Mouse (Mus musculus) forebrain, embryonic 14.5 days (tissue): ENCODE measurements around the gene Usp7. TPM values are rescaled to one million over a fixed set of nuclear protein-coding genes. Genes with fewer than 3 reads are reported as not detected.

Experiments
- ATAC-seq: fragments of 200-750 bp; cut with Nextera tagmentation; 2 replicates; pipeline ENCODE4 v1.8.0; 2017; ENCODE audit warnings: mild to moderate bottlenecking, moderate library complexity
- DNase-seq: peaks from one replicate; pipeline ENCODE4 v3.0.0-alpha.2; 2015; ENCODE audit warnings: low spot score
- H3K27ac ChIP-seq: fragments of 300-500 bp; sonication (generic); 2 replicates; pipeline ENCODE4 v1.5.1; 2014; ENCODE audit warnings: low read depth, mild to moderate bottlenecking, control low read depth, low read length, moderate library complexity
- H3K27me3 ChIP-seq: fragments of 300-500 bp; sonication (generic); replicated peaks from 2 replicates; pipeline ENCODE4 v1.6.1; 2014; ENCODE audit warnings: low read length, control low read depth, mixed read lengths; ENCODE audit not compliant: control insufficient read depth, insufficient read depth
- H3K36me3 ChIP-seq: fragments of 300-500 bp; sonication (generic); 2 replicates; pipeline ENCODE4 v1.6.1; 2014; ENCODE audit warnings: low read length, control low read depth; ENCODE audit not compliant: control insufficient read depth, insufficient read depth
- H3K4me1 ChIP-seq: fragments of 300-500 bp; sonication (generic); 2 replicates; pipeline ENCODE4 v1.6.1; 2014; ENCODE audit warnings: antibody characterized with exemption, low read length, control low read depth; ENCODE audit not compliant: control insufficient read depth, insufficient read depth
- H3K4me2 ChIP-seq: fragments of 300-500 bp; sonication (generic); 2 replicates; pipeline ENCODE4 v1.6.1; 2014; ENCODE audit warnings: mild to moderate bottlenecking, control low read depth, low read length
- H3K4me3 ChIP-seq: fragments of 300-500 bp; sonication (generic); 2 replicates; pipeline ENCODE4 v1.5.1; 2014; ENCODE audit warnings: low read depth, low read length, control low read depth
- H3K9ac ChIP-seq: fragments of 300-500 bp; sonication (generic); 2 replicates; pipeline ENCODE4 v1.6.1; 2014; ENCODE audit warnings: mild to moderate bottlenecking, low read length, control low read depth, moderate library complexity
- H3K9me3 ChIP-seq: fragments of 300-500 bp; sonication (generic); replicated peaks from 2 replicates; pipeline ENCODE4 v1.6.1; 2016; ENCODE audit warnings: low read length, control low read depth, mixed read lengths; ENCODE audit not compliant: control insufficient read depth
- WGBS: fragments of 180-500 bp; shearing (Covaris S2); extraction: QIAGEN DNeasy Blood & Tissue Kit; methylation state at CpG from one replicate; pipeline ENCODE4 v1.1.7; 2014; 5-methylcytosine and 5-hydroxymethylcytosine counted together
- polyA plus RNA-seq: library from polyadenylated mRNA; unstranded; fragments of >200 nt; fragmentation: Nextera tagmentation; extraction: Ambion mirVana; gene quantifications from 2 replicates; pipeline ENCODE4 v1.2.1, GENCODE M21; 2014

The Usp7 gene
- polyA plus RNA-seq, 1 experiment from 2014 or later, result 42.7 TPM

- ATAC-seq (no peak), DNase-seq (no peak)
- Histone ChIP-seq H3K27me3 (no peaks in the 10 kb centered on the region), H3K36me3 (no peaks in the 10 kb centered on the region), H3K4me3 (no peak overlapping the region), H3K9me3 (peaks cover 4% of the 10 kb centered on the region; the same call in 1 of the 2 replicates), H3K27ac (no peak overlapping the region), H3K4me2 (no peak overlapping the region), H3K9ac (no peak overlapping the region), H3K4me1 (no peaks in the 10 kb centered on the region)
- 10% methylated on average over 3 of the region's 3 CpGs for WGBS
Measured at GRCm38 (mm10) chr16:8794952-8795351, 2.8 kb upstream of the Usp7 start.

GRCm38 (mm10) chr16:8790886-8791285 is 1.2 kb downstream of the Usp7 start:
- no peak overlapping the region for H3K4me3 ChIP-seq
- H3K9ac ChIP-seq, result no peak overlapping the region
- no peaks in the 10 kb centered on the region for H3K27me3 ChIP-seq
- H3K36me3 ChIP-seq, result no peaks in the 10 kb centered on the region
- ATAC-seq (no peak), DNase-seq (no peak)
- H3K27ac ChIP-seq, result no peak overlapping the region
- H3K4me1 ChIP-seq, result no peaks in the 10 kb centered on the region
- no peak overlapping the region for H3K4me2 ChIP-seq
- 84% methylated on average over 4 of the region's 4 CpGs for WGBS
- H3K9me3 ChIP-seq, result no peaks in the 10 kb centered on the region

GRCm38 (mm10) chr16:8784753-8785152 is 7.4 kb downstream of the Usp7 start:
- H3K4me3 ChIP-seq, result no peak overlapping the region
- no peak overlapping the region for H3K4me2 ChIP-seq
- H3K27me3 ChIP-seq, result no peaks in the 10 kb centered on the region
- ATAC-seq (no peak), DNase-seq (no peak)
- H3K27ac ChIP-seq, result no peak overlapping the region
- no peaks in the 10 kb centered on the region for H3K9me3 ChIP-seq
- H3K36me3 ChIP-seq, result no peaks in the 10 kb centered on the region
- no peak overlapping the region for H3K9ac ChIP-seq
- WGBS, result 77% methylated on average over 3 of the region's 3 CpGs
- no peaks in the 10 kb centered on the region for H3K4me1 ChIP-seq

- Histone ChIP-seq H3K9me3 (no peaks in the 10 kb centered on the region), H3K4me3 (no peak overlapping the region), H3K4me1 (no peaks in the 10 kb centered on the region), H3K27me3 (no peaks in the 10 kb centered on the region), H3K4me2 (no peak overlapping the region), H3K36me3 (no peaks in the 10 kb centered on the region), H3K9ac (no peak overlapping the region), H3K27ac (no peak overlapping the region)
- 89% methylated on average over 16 of the region's 16 CpGs for WGBS
- ATAC-seq (no peak), DNase-seq (no peak)
Measured at GRCm38 (mm10) chr16:8783198-8783913, 8.8 kb downstream of the Usp7 start.

GRCm38 (mm10) chr16:8781660-8782059 is 10.4 kb downstream of the Usp7 start:
- Histone ChIP-seq H3K4me1 (no peaks in the 10 kb centered on the region), H3K9ac (no peak overlapping the region), H3K36me3 (no peaks in the 10 kb centered on the region), H3K27ac (no peak overlapping the region), H3K9me3 (no peaks in the 10 kb centered on the region), H3K27me3 (no peaks in the 10 kb centered on the region), H3K4me2 (no peak overlapping the region), H3K4me3 (no peak overlapping the region)
- 100% methylated on average over 2 of the region's 2 CpGs for WGBS
- ATAC-seq (no peak), DNase-seq (no peak)

- no peak overlapping the region for H3K9ac ChIP-seq
- H3K4me1 ChIP-seq, result no peaks in the 10 kb centered on the region
- H3K36me3 ChIP-seq, result no peaks in the 10 kb centered on the region
- no peak overlapping the region for H3K27ac ChIP-seq
- no peak overlapping the region for H3K4me2 ChIP-seq
- no peak for ATAC-seq
- WGBS, result 70% methylated on average over 6 of the region's 6 CpGs
- no peaks in the 10 kb centered on the region for H3K9me3 ChIP-seq
- DNase-seq, result no peak
- H3K4me3 ChIP-seq, result no peak overlapping the region
- H3K27me3 ChIP-seq, result no peaks in the 10 kb centered on the region
Measured at GRCm38 (mm10) chr16:8781191-8781590, 10.9 kb downstream of the Usp7 start.

- H3K9ac ChIP-seq, result no peak overlapping the region
- no peak overlapping the region for H3K4me3 ChIP-seq
- no peak for ATAC-seq
- no peak overlapping the region for H3K4me2 ChIP-seq
- H3K9me3 ChIP-seq, result no peaks in the 10 kb centered on the region
- H3K36me3 ChIP-seq, result no peaks in the 10 kb centered on the region
- no peak overlapping the region for H3K27ac ChIP-seq
- no peaks in the 10 kb centered on the region for H3K4me1 ChIP-seq
- H3K27me3 ChIP-seq, result no peaks in the 10 kb centered on the region
- WGBS, result 84% methylated on average over 3 of the region's 3 CpGs
- DNase-seq, result no peak
Measured at GRCm38 (mm10) chr16:8780187-8780586, 11.9 kb downstream of the Usp7 start.

GRCm38 (mm10) chr16:8778697-8779096 is 13.4 kb downstream of the Usp7 start:
- Histone ChIP-seq H3K36me3 (no peaks in the 10 kb centered on the region), H3K9ac (no peak overlapping the region), H3K9me3 (no peaks in the 10 kb centered on the region), H3K27ac (no peak overlapping the region), H3K27me3 (no peaks in the 10 kb centered on the region), H3K4me3 (no peak overlapping the region), H3K4me1 (no peaks in the 10 kb centered on the region), H3K4me2 (no peak overlapping the region)
- peak; percentile 4 for DNase-seq
- ATAC-seq, result no peak

GRCm38 (mm10) chr16:8777202-8777601 is 14.9 kb downstream of the Usp7 start:
- WGBS, result 78% methylated on average over 2 of the region's 2 CpGs
- Histone ChIP-seq H3K27me3 (no peaks in the 10 kb centered on the region), H3K9ac (no peak overlapping the region), H3K36me3 (no peaks in the 10 kb centered on the region), H3K27ac (no peak overlapping the region), H3K9me3 (no peaks in the 10 kb centered on the region), H3K4me2 (no peak overlapping the region), H3K4me3 (no peak overlapping the region), H3K4me1 (no peaks in the 10 kb centered on the region)
- no peak for ATAC-seq
- DNase-seq, result no peak
